Comparison of ENCODE assay signal across 15 mouse cellular contexts in genomic region chr4:135051466-135051865, GRCm38 (mm10).
"Had no signal": no experiment of that assay in that cellular context is flagged by ENCODE, and none has a peak within 500 bp of the region (broad histone marks: within the 10 kb centered on the region; RNA-seq: fewer than 3 reads in every experiment).

No protein-coding gene starts in this region.

- H3K27ac ChIP-seq: left cerebral cortex, adult 2 months; liver, embryonic 13.5 days; lung, embryonic 15.5 days; macrophage; midbrain, embryonic 13.5 days; neural tube, embryonic 15.5 days; stomach, postnatal 0 days had no signal

- H3K4me2 ChIP-seq: liver, embryonic 13.5 days; lung, embryonic 15.5 days; midbrain, embryonic 13.5 days; neural tube, embryonic 15.5 days had no signal

- H3K9ac ChIP-seq: liver, embryonic 13.5 days; liver, postnatal 0 days; lung, embryonic 15.5 days; midbrain, embryonic 13.5 days; neural tube, embryonic 15.5 days had no signal

- H3K4me1 ChIP-seq: midbrain, embryonic 13.5 days had no signal

- H3K9me3 ChIP-seq: lung, embryonic 15.5 days; neural tube, embryonic 15.5 days had no signal

- H3K36me3 ChIP-seq: liver, embryonic 13.5 days; lung, embryonic 15.5 days; midbrain, embryonic 13.5 days; neural tube, embryonic 15.5 days had no signal

- DNase-seq: kidney, adult 8-10 months; liver; liver, embryonic 13.5 days; liver, postnatal 0 days; lung, postnatal 14 days; thymus, postnatal 4 days had no signal

- H3K27me3 ChIP-seq: liver, embryonic 13.5 days; lung, embryonic 15.5 days; midbrain, embryonic 13.5 days had no signal

- ATAC-seq: inflammation-experienced regulatory T-cells, adult 6 months; intestine, postnatal 0 days; liver, postnatal 0 days; midbrain, embryonic 13.5 days had no signal

- H3K4me3 ChIP-seq: left cerebral cortex, adult 2 months; liver, embryonic 13.5 days; lung, embryonic 15.5 days; midbrain, embryonic 13.5 days; myocyte; neural tube, embryonic 15.5 days had no signal
